Mouse (Mus musculus) midbrain, postnatal 0 days (tissue): ENCODE measurements around the gene Anpep. TPM values are rescaled to one million over a fixed set of nuclear protein-coding genes. Genes with fewer than 3 reads are reported as not detected.

Experiments used
- ATAC-seq: fragments of 200-750 bp; cut with Nextera tagmentation; 2 replicates; pipeline ENCODE4 v1.8.0; 2017; ENCODE audit warnings: moderate number of reproducible peaks, mild to moderate bottlenecking, moderate TSS enrichment, moderate library complexity; ENCODE audit not compliant: low FRiP score
- DNase-seq: peaks from one replicate; pipeline ENCODE4 v3.0.0-alpha.2; 2015; ENCODE audit warnings: low spot score
- H3K27ac ChIP-seq: fragments of 300-500 bp; sonication (generic); 2 replicates; pipeline ENCODE4 v1.5.1; 2014; ENCODE audit warnings: low read depth, mild to moderate bottlenecking, low read length, mixed read lengths
- H3K27me3 ChIP-seq: fragments of 300-500 bp; sonication (generic); 2 replicates; pipeline ENCODE4 v1.6.1; 2014; ENCODE audit warnings: low read length, control low read depth, mixed read lengths; ENCODE audit not compliant: insufficient read depth
- H3K36me3 ChIP-seq: fragments of 300-500 bp; sonication (generic); 2 replicates; pipeline ENCODE4 v1.6.1; 2014; ENCODE audit warnings: low read length, control low read depth, mixed read lengths; ENCODE audit not compliant: insufficient read depth
- H3K4me1 ChIP-seq: fragments of 300-500 bp; sonication (generic); 2 replicates; pipeline ENCODE4 v1.6.1; 2014; ENCODE audit warnings: mild to moderate bottlenecking, control low read depth, antibody characterized with exemption, low read length, mixed read lengths; ENCODE audit not compliant: insufficient read depth
- H3K4me2 ChIP-seq: fragments of 300-500 bp; sonication (generic); 2 replicates; pipeline ENCODE4 v1.6.1; 2014; ENCODE audit warnings: low read depth, mild to moderate bottlenecking, low read length, mixed read lengths; ENCODE audit not compliant: poor library complexity, severe bottlenecking
- H3K4me3 ChIP-seq: fragments of 300-500 bp; sonication (generic); 2 replicates; pipeline ENCODE4 v1.5.1; 2014; ENCODE audit warnings: low read depth, mild to moderate bottlenecking, low read length, moderate library complexity
- H3K9ac ChIP-seq: fragments of 300-500 bp; sonication (generic); replicated peaks from 2 replicates; pipeline ENCODE4 v1.6.1; 2014; ENCODE audit warnings: mild to moderate bottlenecking, low read length, moderate library complexity, mixed read lengths; ENCODE audit not compliant: poor library complexity, severe bottlenecking
- H3K9me3 ChIP-seq: fragments of 300-500 bp; sonication (generic); 2 replicates; pipeline ENCODE4 v1.6.1; 2016; ENCODE audit warnings: low read length, control low read depth
- CTCF ChIP-seq: IDR thresholded peaks from 2 replicates; pipeline ENCODE4 v1.5.1; 2016; ENCODE audit warnings: antibody characterized with exemption, mild to moderate bottlenecking
- WGBS: fragments of 180-500 bp; shearing (Covaris S2); extraction: QIAGEN DNeasy Blood & Tissue Kit; methylation state at CpG from one replicate; pipeline ENCODE4 v1.1.7; 2014; 5-methylcytosine and 5-hydroxymethylcytosine counted together
- polyA plus RNA-seq: library from polyadenylated mRNA; unstranded; fragments of >200 nt; fragmentation: Nextera tagmentation; extraction: Ambion mirVana; gene quantifications from 2 replicates; pipeline ENCODE4 v1.2.1, GENCODE M21; 2015
- total RNA-seq: library from RNA; depleted of rRNA; stranded (reverse); fragments of >200 nt; gene quantifications from 2 replicates; pipeline ENCODE4 v1.2.3, GENCODE M21; 2014

Anpep gene
- total and polyA plus RNA-seq, 2 experiments from 2014 or later, result 5.1 to 11.2 TPM

DNA sequence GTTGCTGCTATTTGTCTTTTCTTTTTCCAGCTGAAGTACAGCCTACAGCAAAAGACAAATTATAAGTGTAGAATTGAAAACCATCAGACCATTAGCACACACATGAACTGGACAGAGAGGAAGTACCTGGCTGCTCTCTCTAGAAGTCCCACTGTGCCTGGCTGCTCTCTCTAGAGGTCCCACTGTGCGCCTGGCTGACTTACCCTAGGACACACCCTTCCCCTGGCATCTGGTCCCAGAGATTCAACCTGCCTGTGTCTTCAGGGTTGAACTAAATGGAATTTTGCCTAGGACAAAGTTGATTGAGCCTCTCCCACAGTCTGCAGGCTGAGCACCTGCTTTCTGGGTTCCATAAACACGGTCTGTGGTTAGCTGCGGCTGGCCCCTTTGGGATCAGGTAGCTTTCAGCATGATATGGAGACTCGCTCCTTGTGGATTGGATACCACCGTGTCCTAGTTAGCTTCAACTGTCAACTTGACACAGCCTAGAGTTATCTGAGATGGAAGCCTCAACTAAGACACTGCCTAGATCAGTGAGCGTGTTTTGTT is 11.0 kb upstream of the Anpep start:
- H3K4me3 ChIP-seq, result no peak overlapping the region
- no peak for TF ChIP-seq CTCF
- WGBS, result 88% methylated on average over 6 of the region's 6 CpGs
- no peaks in the 10 kb centered on the region for H3K27me3 ChIP-seq
- ATAC-seq, result no peak
- H3K27ac ChIP-seq, result no peak overlapping the region
- no peak for DNase-seq
- peaks cover 5% of the 10 kb centered on the region; the same call in 1 of the 2 replicates for H3K36me3 ChIP-seq
- no peaks in the 10 kb centered on the region for H3K9me3 ChIP-seq
- H3K9ac ChIP-seq, result no peak overlapping the region
- H3K4me2 ChIP-seq, result no peak overlapping the region
- no peaks in the 10 kb centered on the region for H3K4me1 ChIP-seq

DNA sequence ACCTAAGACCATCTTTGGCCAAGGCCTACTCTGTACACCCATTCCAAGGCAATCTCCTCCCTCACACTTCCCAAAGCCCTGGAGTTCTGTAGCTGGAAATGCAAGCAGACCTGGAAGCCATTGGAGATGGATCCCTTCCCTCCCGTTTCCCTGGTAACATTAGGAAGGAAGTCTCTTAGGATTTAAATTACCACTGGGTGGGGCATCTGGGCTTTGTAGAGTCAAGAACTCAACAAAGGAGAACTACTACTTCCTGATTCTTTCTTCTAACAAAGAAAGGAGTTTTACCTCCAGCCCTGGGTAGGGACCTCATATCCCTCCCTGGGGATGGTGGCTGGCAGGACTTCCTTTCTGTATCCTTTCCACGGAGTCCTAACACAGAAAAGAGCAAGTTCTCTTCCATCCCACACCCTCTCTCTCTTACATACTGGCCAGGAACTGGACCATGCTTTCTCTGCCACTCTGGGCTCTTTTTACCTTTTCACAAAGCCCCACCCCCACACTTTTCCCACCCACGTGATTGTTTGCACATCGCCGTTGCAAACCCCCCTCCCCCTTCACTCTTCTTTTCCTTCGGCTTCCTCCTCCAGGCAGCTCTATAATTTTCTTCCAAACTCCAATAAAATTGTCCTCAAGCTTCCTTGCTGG is 8.3 kb upstream of the Anpep start:
- DNase-seq (no peak), ATAC-seq (no peak)
- no peaks in the 10 kb centered on the region for H3K27me3 ChIP-seq
- WGBS, result 63% methylated on average over 6 of the region's 6 CpGs
- H3K27ac ChIP-seq, result no peak overlapping the region
- no peak overlapping the region for H3K4me2 ChIP-seq
- no peaks in the 10 kb centered on the region for H3K36me3 ChIP-seq
- no peaks in the 10 kb centered on the region for H3K9me3 ChIP-seq
- TF ChIP-seq CTCF, result no peak
- H3K4me1 ChIP-seq, result no peaks in the 10 kb centered on the region
- H3K4me3 ChIP-seq, result no peak overlapping the region
- H3K9ac ChIP-seq, result no peak overlapping the region

DNA sequence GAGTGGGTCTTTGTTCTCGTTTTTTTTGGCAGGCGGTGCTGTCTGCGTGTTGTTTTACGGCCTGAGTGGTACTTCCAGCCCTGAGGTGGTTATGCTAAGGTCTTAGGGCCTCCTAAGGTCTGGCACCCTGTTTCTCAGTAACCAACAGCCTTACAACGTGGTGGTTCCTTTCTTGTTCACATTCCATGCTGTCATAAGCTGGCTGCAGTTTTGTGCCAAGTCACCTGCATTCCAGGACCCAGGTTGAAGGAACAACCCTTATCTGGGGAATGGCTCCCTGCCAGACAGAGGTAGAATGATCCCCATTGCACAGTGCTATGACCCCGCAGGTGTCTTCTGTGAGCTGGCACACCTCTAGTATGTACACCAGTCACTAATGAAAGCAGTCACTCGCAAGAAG is 7.6 kb upstream of the Anpep start:
- Histone ChIP-seq H3K4me3 (no peak overlapping the region), H3K4me2 (no peak overlapping the region), H3K27me3 (no peaks in the 10 kb centered on the region), H3K27ac (no peak overlapping the region), H3K36me3 (no peaks in the 10 kb centered on the region), H3K9ac (no peak overlapping the region), H3K4me1 (no peaks in the 10 kb centered on the region), H3K9me3 (no peaks in the 10 kb centered on the region)
- ATAC-seq, result no peak
- no peak for TF ChIP-seq CTCF
- WGBS, result 91% methylated on average over 7 of the region's 7 CpGs
- no peak for DNase-seq

DNA sequence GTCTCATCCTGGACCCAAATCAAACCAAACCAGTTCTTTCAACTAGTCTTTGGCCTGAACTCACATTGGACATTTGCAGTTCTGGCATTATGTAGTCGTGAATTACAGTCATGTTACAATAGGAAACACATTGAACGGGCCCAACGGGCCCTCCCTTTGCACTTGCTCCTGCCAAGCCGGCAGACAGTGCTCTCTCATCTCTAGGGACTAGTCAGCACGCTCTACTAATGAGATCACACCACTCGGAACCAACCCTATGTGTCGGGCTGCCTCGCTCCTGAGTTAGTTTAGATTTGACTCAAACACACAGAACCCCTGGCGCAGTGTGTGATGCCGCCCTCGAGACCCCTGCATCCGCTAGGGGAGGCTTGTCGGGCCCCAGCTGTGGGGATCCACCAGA is 7.0 kb upstream of the Anpep start:
- Histone ChIP-seq H3K4me2 (no peak overlapping the region), H3K4me1 (no peaks in the 10 kb centered on the region), H3K9ac (no peak overlapping the region), H3K27me3 (no peaks in the 10 kb centered on the region), H3K27ac (no peak overlapping the region), H3K4me3 (no peak overlapping the region), H3K36me3 (no peaks in the 10 kb centered on the region), H3K9me3 (no peaks in the 10 kb centered on the region)
- 72% methylated on average over 13 of the region's 13 CpGs for whole genome bisulfite sequencing
- ATAC-seq, result no peak
- no peak for TF ChIP-seq CTCF
- no peak for DNase-seq

DNA sequence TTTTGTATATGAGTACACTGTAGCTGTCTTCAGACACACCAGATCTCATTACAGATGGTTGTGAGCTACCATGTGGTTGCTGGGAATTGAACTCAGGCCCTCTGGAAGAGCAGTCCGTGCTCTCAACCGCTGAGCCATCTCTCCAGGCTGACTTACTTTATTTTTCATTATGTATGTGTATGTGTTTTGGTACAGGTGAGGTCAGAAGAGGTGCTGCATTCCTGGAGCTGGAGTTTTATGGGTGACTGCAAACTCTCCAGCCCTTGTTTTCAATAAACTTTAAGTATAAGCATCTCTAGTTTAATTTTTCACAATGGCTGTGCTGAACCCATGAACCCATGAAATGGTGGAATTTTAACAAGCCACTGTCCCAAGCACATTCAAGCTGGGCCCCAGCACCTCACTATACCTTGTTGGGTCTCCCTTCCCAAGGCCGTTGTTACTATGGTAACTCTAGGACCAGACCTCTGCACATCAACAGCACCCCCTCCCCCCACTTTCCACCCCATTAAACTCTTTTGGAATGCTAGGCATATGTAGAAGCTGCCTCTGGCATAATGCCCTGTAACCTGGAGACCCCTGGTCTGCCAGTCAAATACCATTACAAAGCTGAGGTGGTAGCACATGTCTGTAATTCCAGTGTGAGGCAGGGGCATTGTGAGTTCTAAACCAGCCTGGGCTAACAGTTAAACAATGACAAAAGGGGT is 5.6 kb upstream of the Anpep start:
- Histone ChIP-seq H3K27ac (no peak overlapping the region), H3K36me3 (no peaks in the 10 kb centered on the region), H3K9me3 (no peaks in the 10 kb centered on the region), H3K4me3 (no peak overlapping the region), H3K9ac (no peak overlapping the region), H3K27me3 (no peaks in the 10 kb centered on the region), H3K4me1 (no peaks in the 10 kb centered on the region), H3K4me2 (no peak overlapping the region)
- TF ChIP-seq CTCF, result no peak
- ATAC-seq, result no peak
- no peak for DNase-seq
- 83% methylated on average over 3 of the region's 3 CpGs for WGBS

DNA sequence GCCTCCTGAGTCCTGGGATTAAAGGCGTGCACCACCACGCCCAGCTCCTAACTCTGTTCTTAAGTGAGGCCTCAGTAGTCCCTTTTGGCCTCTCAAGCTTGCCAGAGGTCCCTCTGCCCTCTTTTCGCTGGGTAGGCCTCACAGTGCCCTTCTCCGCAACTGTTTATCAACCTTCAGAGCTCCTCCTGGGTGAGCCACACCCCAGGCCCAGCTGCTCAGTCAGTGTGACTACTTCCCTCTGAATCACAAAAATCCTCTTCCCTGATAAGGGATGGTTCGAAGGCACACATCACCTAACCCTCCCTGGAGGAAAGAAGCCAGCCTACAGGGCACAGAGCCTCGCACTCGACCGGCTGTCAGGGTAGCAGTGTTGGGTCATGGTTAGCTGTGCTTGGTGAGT is 935 bp upstream of the Anpep start:
- no peaks in the 10 kb centered on the region for H3K9me3 ChIP-seq

More for the DNA sequence above, 935 bp upstream of the Anpep start:
- no peak for ATAC-seq
- no peak for TF ChIP-seq CTCF
- Histone ChIP-seq H3K4me2 (no peak overlapping the region), H3K4me1 (no peaks in the 10 kb centered on the region), H3K9ac (no peak overlapping the region), H3K27me3 (no peaks in the 10 kb centered on the region), H3K4me3 (no peak overlapping the region), H3K27ac (no peak overlapping the region), H3K36me3 (no peaks in the 10 kb centered on the region)
- no peak for DNase-seq
- WGBS, result 91% methylated on average over 8 of the region's 8 CpGs
